Mouse (Mus musculus) megakaryocyte, embryonic 14.5 days (primary cell): Measurements from ENCODE around the gene Rps15.

Experiments
- FLI1 ChIP-seq: IDR thresholded peaks from 2 replicates; pipeline ENCODE4 v1.6.1; 2012; ENCODE audit warnings: low read length, inconsistent platforms, mixed read lengths
- GATA1 ChIP-seq: IDR thresholded peaks from 3 replicates; pipeline ENCODE4 v1.6.1; 2012; ENCODE audit warnings: mixed read lengths, low read length, inconsistent platforms, borderline replicate concordance

DNA sequence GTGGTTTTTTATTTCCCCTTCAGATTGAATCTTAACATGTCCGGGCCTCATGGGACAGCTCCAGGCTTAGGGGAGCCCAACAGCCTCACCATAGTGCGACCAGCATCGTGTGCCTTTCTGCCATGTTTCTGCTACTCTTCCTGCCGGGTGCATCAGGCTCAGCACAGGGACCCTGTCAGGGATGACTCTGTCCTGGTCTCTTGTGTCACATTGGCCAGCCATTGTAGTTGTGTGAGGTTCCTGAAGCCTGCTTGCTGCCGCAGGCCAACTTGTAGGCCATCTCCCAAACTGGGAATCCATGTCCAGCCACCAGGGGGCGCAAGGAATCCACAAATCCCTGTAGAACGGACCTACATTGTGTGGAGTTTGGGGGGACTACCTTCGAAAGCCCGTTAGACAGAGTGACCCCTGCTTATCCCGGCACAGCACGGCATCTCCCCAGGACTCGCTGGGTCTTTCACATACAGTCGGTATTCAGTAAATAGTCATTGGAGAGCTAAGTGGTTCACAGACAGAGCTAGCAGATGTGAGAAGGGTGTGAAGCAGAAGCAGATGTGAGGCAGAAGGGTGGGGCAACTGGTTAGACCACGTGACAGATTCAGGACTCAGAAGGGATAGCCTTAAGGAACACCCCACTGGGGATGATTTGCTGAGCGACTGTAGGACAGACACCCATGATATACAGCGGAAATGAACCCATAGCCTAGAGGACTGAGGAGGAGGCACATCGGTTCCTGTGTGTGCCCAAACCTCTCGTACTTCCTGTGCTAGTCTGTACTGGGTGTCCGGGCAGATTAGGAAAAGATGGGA is 47.9 kb downstream of the Rps15 start:
- no peak for TF ChIP-seq GATA1
- TF ChIP-seq FLI1 = no peak
